Mouse (Mus musculus) liver, adult 2 months (tissue): ENCODE data around the gene Foxc2.

ENCODE experiments used
- CTCF ChIP-seq: fragments of 200-500 bp; IDR thresholded peaks from 2 replicates; pipeline ENCODE4 v1.5.1; 2011; ENCODE audit warnings: low read depth, low read length, control low read depth
- POLR2A ChIP-seq: fragments of 200-500 bp; IDR thresholded peaks from 2 replicates; pipeline ENCODE4 v1.6.1; 2011; ENCODE audit warnings: low read length, control low read depth; ENCODE audit not compliant: insufficient read depth; ENCODE audit errors: extremely low read depth

DNA sequence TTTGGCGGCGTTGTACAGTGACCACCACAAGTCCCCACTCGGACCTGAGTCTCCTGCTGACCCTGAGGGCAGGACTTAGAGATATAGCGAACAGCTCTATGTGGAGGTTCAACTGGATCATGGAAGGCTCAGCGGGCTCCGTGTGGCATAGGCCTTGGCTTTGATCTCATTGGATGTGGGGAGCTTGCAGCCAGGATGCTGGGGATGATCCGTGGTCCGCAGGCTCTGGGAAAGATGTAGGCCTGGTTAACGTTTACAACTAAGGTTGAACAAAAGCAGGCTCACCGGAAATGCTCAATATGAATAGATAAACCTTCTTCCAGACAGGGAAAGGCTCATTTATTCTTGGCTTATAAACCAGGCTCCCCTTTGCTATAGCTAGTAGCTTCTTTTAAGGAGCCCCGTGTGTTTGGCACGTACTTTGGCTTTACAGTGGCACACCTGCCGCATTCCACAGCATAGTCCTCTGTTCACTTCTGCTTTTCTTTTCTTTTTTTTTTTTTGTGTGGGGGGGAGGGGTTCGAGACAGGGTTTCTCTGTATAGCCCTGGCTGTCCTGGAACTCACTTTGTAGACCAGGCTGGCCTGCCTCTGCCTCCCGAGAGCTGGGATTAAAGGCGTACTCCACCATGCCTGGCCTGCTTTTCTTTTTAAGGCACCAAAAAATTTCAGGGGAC is 13.4 kb downstream of the Foxc2 start:
- TF ChIP-seq CTCF, result no peak
- no peak for TF ChIP-seq POLR2A
